Mouse (Mus musculus) lung, embryonic 15.5 days (tissue): Measurements from ENCODE around the gene Arap2. TPM values are rescaled to one million over a fixed set of nuclear protein-coding genes. Genes with fewer than 3 reads are reported as not detected.

Experiments
- ATAC-seq: fragments of 200-750 bp; cut with Nextera tagmentation; 2 replicates; pipeline ENCODE4 v1.8.0; 2017; ENCODE audit warnings: moderate number of reproducible peaks, borderline replicate concordance; ENCODE audit not compliant: low FRiP score, low TSS enrichment; ENCODE audit errors: extremely low read depth
- H3K27ac ChIP-seq: fragments of 300-500 bp; sonication (generic); 2 replicates; pipeline ENCODE4 v1.5.1; 2015; ENCODE audit warnings: moderate library complexity, mild to moderate bottlenecking, inconsistent platforms
- H3K27me3 ChIP-seq: fragments of 300-500 bp; sonication (generic); 2 replicates; pipeline ENCODE4 v1.6.1; 2015; ENCODE audit warnings: inconsistent platforms
- H3K36me3 ChIP-seq: fragments of 300-500 bp; sonication (generic); 2 replicates; pipeline ENCODE4 v1.6.1; 2015; ENCODE audit warnings: inconsistent platforms
- H3K4me1 ChIP-seq: fragments of 300-500 bp; sonication (generic); 2 replicates; pipeline ENCODE4 v1.6.1; 2015; ENCODE audit warnings: inconsistent platforms
- H3K4me2 ChIP-seq: fragments of 300-500 bp; sonication (generic); 2 replicates; pipeline ENCODE4 v1.6.1; 2015; ENCODE audit warnings: inconsistent platforms, mild to moderate bottlenecking, moderate library complexity
- H3K4me3 ChIP-seq: fragments of 300-500 bp; sonication (generic); 2 replicates; pipeline ENCODE4 v1.5.1; 2015; ENCODE audit warnings: mild to moderate bottlenecking, inconsistent platforms
- H3K9ac ChIP-seq: fragments of 300-500 bp; sonication (generic); 2 replicates; pipeline ENCODE4 v1.6.1; 2015; ENCODE audit warnings: inconsistent platforms
- H3K9me3 ChIP-seq: fragments of 300-500 bp; sonication (generic); 2 replicates; pipeline ENCODE4 v1.6.1; 2016; ENCODE audit warnings: inconsistent platforms
- WGBS: fragments of 180-500 bp; shearing (Covaris S2); methylation state at CpG from one replicate; pipeline ENCODE4 v1.1.7; 2015; 5-methylcytosine and 5-hydroxymethylcytosine counted together
- polyA plus RNA-seq: library from polyadenylated mRNA; unstranded; fragments of >200 nt; fragmentation: Nextera tagmentation; extraction: Ambion mirVana; gene quantifications from 2 replicates; pipeline ENCODE4 v1.2.1, GENCODE M21; 2015

Gene Arap2
- 3.8 and 7.3 TPM in 2 replicates for polyA plus RNA-seq

- Histone ChIP-seq H3K4me2 (peak within 1 kb of the TSS; percentile 84), H3K9ac (peak within 1 kb of the TSS; percentile 53), H3K4me3 (peak within 1 kb of the TSS; percentile 63), H3K36me3 (no peaks in the 10 kb centered on the region), H3K4me1 (peaks cover 15% of the 10 kb centered on the region; the same call in 1 of the 2 replicates), H3K27me3 (no peaks in the 10 kb centered on the region; the same call in 1 of the 2 replicates), H3K27ac (peak within 1 kb of the TSS; percentile 47; the same call in 1 of the 2 replicates), H3K9me3 (no peaks in the 10 kb centered on the region)
- peak; percentile 79 for ATAC-seq
- under 1% methylated on average over 80 of the region's 106 CpGs for WGBS
These were observed at the start of gene Arap2 for GRCm38 (mm10) chr5:62765784-62766701. TSS of gene Arap2 (minus strand) at chr5:62766159.

- Histone ChIP-seq H3K4me2 (no peak overlapping the region), H3K4me3 (no peak overlapping the region), H3K27me3 (no peaks in the 10 kb centered on the region), H3K9ac (no peak overlapping the region), H3K4me1 (no peaks in the 10 kb centered on the region), H3K36me3 (no peaks in the 10 kb centered on the region), H3K9me3 (no peaks in the 10 kb centered on the region), H3K27ac (no peak overlapping the region)
- ATAC-seq = no peak
- 66% methylated on average over 1 of the region's 1 CpGs for WGBS
These were observed 49.8 kb upstream of the Arap2 start for GRCm38 (mm10) chr5:62815741-62816140.

DNA sequence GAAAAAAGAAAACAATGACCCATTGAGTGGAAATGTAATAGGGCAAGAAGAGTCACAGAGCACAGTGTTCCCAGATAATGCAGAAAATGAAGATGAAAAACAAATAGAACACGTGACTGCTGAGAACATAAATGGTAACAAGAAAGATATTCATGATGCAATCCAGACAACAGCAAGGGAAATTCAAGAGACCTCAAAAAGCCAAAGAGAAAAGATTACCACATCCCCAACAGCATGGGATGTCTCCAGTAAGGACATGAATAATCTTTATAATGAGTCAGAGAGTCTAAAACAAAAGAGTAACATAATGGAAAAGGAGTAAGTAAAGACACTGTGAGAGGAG is 48.1 kb upstream of the Arap2 start:
- Histone ChIP-seq H3K4me2 (no peak overlapping the region), H3K27me3 (no peaks in the 10 kb centered on the region), H3K36me3 (no peaks in the 10 kb centered on the region), H3K4me3 (no peak overlapping the region), H3K4me1 (no peaks in the 10 kb centered on the region), H3K9ac (no peak overlapping the region), H3K9me3 (no peaks in the 10 kb centered on the region), H3K27ac (no peak overlapping the region)
- ATAC-seq = no peak
- WGBS = 53% methylated on average over 1 of the region's 1 CpGs

GRCm38 (mm10) chr5:62813402-62814071 is 47.6 kb upstream of the Arap2 start, which contains the start of gene Dthd1:
TSS of gene Dthd1 (plus strand) at chr5:62813823.
- Histone ChIP-seq H3K9ac (no peak within 1 kb of the TSS), H3K27me3 (no peaks in the 10 kb centered on the region), H3K4me2 (no peak within 1 kb of the TSS), H3K27ac (no peak within 1 kb of the TSS), H3K36me3 (no peaks in the 10 kb centered on the region), H3K4me1 (no peaks in the 10 kb centered on the region), H3K9me3 (no peaks in the 10 kb centered on the region), H3K4me3 (no peak within 1 kb of the TSS)
- WGBS = 82% methylated on average over 6 of the region's 6 CpGs
- no peak for ATAC-seq

DNA sequence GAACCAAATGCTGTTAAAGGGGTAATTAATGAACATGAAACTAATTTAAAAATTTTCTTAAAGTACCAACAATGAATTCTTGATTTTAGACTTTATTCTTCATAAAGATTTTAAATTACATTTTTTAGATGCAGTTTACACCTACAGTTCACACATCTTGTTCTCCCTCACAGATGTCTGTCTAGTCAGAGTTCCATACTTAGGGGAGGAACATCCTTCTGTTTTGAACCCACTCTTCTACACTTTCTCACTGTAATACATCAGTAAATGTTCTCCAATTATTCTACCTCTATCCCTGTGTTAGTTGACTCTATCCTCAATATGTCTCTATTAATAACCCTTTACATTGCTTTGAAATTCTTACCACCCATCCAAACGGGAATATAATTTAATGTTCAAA is 26.8 kb upstream of the Arap2 start:
- no peaks in the 10 kb centered on the region for H3K27me3 ChIP-seq
- H3K27ac ChIP-seq = no peak overlapping the region
- no peak overlapping the region for H3K4me3 ChIP-seq
- H3K9me3 ChIP-seq = no peaks in the 10 kb centered on the region
- ATAC-seq = no peak
- no peak overlapping the region for H3K9ac ChIP-seq
- WGBS = 70% methylated on average over 1 of the region's 1 CpGs
- no peak overlapping the region for H3K4me2 ChIP-seq
- H3K4me1 ChIP-seq = no peaks in the 10 kb centered on the region
- H3K36me3 ChIP-seq = no peaks in the 10 kb centered on the region

DNA sequence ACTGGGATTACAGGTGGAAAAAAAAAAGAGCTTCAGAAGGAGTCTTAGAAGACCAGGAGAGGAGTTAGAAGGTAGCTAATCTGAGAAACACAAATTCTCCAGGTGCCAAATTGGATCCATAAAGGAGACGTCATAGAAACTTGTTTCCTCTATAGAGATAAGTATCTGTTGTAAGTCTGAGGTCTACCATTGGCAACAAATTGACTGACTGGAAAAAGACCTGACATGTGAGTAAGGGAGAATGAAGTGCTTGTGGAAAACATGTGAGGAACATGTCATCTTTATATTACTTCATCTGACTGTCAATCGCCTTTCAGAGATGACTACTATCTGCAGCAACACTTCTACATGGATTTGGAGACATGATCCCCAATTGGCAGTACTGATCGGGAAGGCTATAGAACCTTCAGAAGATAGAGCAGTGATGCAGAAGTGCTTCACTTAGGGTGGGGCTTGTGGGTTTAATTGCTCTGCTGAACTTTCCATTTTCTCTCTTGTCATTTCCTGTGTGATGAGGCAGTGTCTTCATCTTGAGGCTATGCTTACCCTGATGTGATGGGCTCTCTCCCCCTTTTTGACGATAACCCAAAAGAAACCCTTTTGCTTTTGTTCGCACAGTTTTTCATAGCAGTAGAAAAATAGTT is 25.1 kb upstream of the Arap2 start:
- H3K36me3 ChIP-seq = no peaks in the 10 kb centered on the region
- no peak overlapping the region for H3K9ac ChIP-seq
- H3K4me3 ChIP-seq = no peak overlapping the region
- no peak overlapping the region for H3K27ac ChIP-seq
- no peak for ATAC-seq
- no peaks in the 10 kb centered on the region for H3K27me3 ChIP-seq
- WGBS = 86% methylated on average over 5 of the region's 5 CpGs
- no peak overlapping the region for H3K4me2 ChIP-seq
- H3K9me3 ChIP-seq = no peaks in the 10 kb centered on the region
- H3K4me1 ChIP-seq = no peaks in the 10 kb centered on the region

DNA sequence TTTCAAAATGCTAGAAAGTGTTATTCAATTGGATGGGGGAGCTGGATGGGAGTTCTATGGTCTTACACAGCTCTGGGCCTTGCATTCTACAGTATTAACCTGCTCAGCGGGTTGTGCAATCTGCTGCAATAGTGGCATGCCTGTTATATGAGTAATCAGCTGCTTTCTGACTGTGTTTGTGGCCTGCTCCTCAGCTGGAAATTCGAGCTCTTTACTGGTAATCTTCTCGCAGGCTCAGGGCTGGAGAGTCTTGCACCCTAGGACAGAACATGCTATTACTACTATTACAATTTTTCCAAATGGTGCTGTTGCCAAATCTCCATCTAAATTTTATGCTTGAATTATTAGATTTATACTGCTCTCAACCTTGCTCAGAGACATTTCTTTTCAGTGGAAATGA is 20.9 kb upstream of the Arap2 start:
- H3K4me1 ChIP-seq = no peaks in the 10 kb centered on the region
- ATAC-seq = no peak
- H3K9ac ChIP-seq = no peak overlapping the region
- no peak overlapping the region for H3K4me3 ChIP-seq
- 82% methylated on average over 3 of the region's 3 CpGs for WGBS
- no peak overlapping the region for H3K27ac ChIP-seq
- H3K36me3 ChIP-seq = no peaks in the 10 kb centered on the region
- H3K4me2 ChIP-seq = no peak overlapping the region
- no peaks in the 10 kb centered on the region for H3K27me3 ChIP-seq
- H3K9me3 ChIP-seq = no peaks in the 10 kb centered on the region

- Histone ChIP-seq H3K36me3 (no peaks in the 10 kb centered on the region), H3K9me3 (no peaks in the 10 kb centered on the region), H3K4me1 (no peaks in the 10 kb centered on the region), H3K9ac (no peak overlapping the region), H3K27ac (no peak overlapping the region), H3K27me3 (peaks cover 3% of the 10 kb centered on the region; the same call in 1 of the 2 replicates), H3K4me2 (no peak overlapping the region), H3K4me3 (no peak overlapping the region)
- 87% methylated on average over 5 of the region's 5 CpGs for WGBS
- no peak for ATAC-seq
These were observed 12.7 kb upstream of the Arap2 start for GRCm38 (mm10) chr5:62778682-62779081.

DNA sequence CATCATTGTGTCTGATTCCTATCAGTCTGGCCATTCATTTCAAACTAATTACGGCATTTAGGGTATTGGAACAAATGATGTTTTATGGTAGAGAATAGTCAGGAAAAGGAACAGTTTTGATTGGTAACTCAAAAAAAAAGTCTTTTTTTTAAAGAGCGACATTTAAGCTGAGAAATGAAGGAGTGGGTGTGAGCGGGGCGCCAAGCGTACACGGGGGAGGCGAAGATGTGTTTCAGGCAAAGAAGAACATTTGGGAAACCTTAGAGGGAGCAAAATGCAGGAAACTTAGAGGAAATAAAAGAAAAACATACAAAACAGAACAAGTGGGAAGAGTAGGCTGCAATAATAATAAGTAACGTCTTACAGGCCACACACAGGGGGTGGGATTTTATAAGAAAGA is 11.8 kb upstream of the Arap2 start:
- no peaks in the 10 kb centered on the region for H3K4me1 ChIP-seq
- no peak for ATAC-seq
- no peak overlapping the region for H3K4me3 ChIP-seq
- WGBS = 81% methylated on average over 8 of the region's 8 CpGs
- H3K9me3 ChIP-seq = no peaks in the 10 kb centered on the region
- no peak overlapping the region for H3K9ac ChIP-seq
- no peak overlapping the region for H3K4me2 ChIP-seq
- H3K36me3 ChIP-seq = no peaks in the 10 kb centered on the region
- H3K27ac ChIP-seq = no peak overlapping the region
- peaks cover 3% of the 10 kb centered on the region; the same call in 1 of the 2 replicates for H3K27me3 ChIP-seq

- WGBS = 53% methylated on average over 11 of the region's 11 CpGs
- peaks cover 3% of the 10 kb centered on the region; the same call in 1 of the 2 replicates for H3K27me3 ChIP-seq
- H3K4me2 ChIP-seq = no peak overlapping the region
- H3K9me3 ChIP-seq = no peaks in the 10 kb centered on the region
- ATAC-seq = peak; percentile 59; the same call in 1 of the 2 replicates
- no peaks in the 10 kb centered on the region for H3K4me1 ChIP-seq
- no peak overlapping the region for H3K4me3 ChIP-seq
- no peak overlapping the region for H3K27ac ChIP-seq
- no peak overlapping the region for H3K9ac ChIP-seq
- H3K36me3 ChIP-seq = no peaks in the 10 kb centered on the region
These were observed 6.0 kb upstream of the Arap2 start for GRCm38 (mm10) chr5:62771775-62772599.

DNA sequence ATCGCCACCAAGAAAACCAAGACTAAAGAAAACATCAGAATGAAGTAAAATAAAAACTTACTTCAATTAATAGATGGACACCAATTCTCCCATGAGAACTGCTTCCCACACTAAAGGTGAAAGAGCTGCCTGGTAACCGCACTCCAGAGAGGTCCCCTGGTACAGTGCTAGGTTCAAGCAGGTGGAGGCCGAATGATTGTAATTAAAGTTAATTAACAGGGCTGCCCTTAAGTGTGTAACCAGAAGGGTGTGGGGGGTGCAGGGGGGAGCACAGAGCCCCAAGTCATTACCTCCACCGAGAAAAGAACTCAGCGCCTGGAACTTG is 538 bp downstream of the Arap2 start:
- Histone ChIP-seq H3K36me3 (no peaks in the 10 kb centered on the region), H3K4me2 (peak overlapping the region; percentile 84), H3K27ac (no peak overlapping the region), H3K9me3 (no peaks in the 10 kb centered on the region), H3K4me3 (peak overlapping the region; percentile 63), H3K27me3 (no peaks in the 10 kb centered on the region; the same call in 1 of the 2 replicates), H3K4me1 (peaks cover 16% of the 10 kb centered on the region; the same call in 1 of the 2 replicates), H3K9ac (peak overlapping the region; percentile 53)
- 0 out of 2 replicates have a peak, but pooled peaks have one; percentile 6 for ATAC-seq
- 17% methylated on average over 5 of the region's 5 CpGs for WGBS
